Mouse (Mus musculus) small intestine, adult 2 months (tissue): ENCODE results near the gene Megf11. TPM values are rescaled to one million over a fixed set of nuclear protein-coding genes. Genes with fewer than 3 reads are reported as not detected.
"Not testable (repeated sequence)": the region's sequence is repeated elsewhere in the genome, so short reads cannot be mapped to it uniquely, and the experiment has no call there.

ENCODE experiments used
- H3K27ac ChIP-seq: fragments of 200-500 bp; 2 replicates; pipeline ENCODE4 v1.5.1; 2012; ENCODE audit warnings: low read depth, low read length, control low read depth, inconsistent platforms; ENCODE audit not compliant: insufficient read depth
- H3K27me3 ChIP-seq: fragments of 200-500 bp; 2 replicates; pipeline ENCODE4 v1.6.1; 2012; ENCODE audit warnings: mild to moderate bottlenecking, moderate library complexity, low read length, inconsistent platforms; ENCODE audit not compliant: control insufficient read depth, insufficient read depth
- H3K36me3 ChIP-seq: fragments of 200-500 bp; 2 replicates; pipeline ENCODE4 v1.6.1; 2012; ENCODE audit warnings: mild to moderate bottlenecking, low read length, control low read depth, inconsistent platforms; ENCODE audit not compliant: control insufficient read depth, insufficient read depth
- H3K4me1 ChIP-seq: fragments of 200-500 bp; 2 replicates; pipeline ENCODE4 v1.6.1; 2012; ENCODE audit warnings: low read length, inconsistent platforms, mixed read lengths; ENCODE audit not compliant: control insufficient read depth, insufficient read depth, insufficient read length
- H3K4me3 ChIP-seq: fragments of 200-500 bp; 2 replicates; pipeline ENCODE4 v1.5.1; 2012; ENCODE audit warnings: low read depth, mild to moderate bottlenecking, control low read depth, inconsistent platforms, low read length, moderate library complexity
- CTCF ChIP-seq: fragments of 200-500 bp; IDR thresholded peaks from 2 replicates; pipeline ENCODE4 v1.5.1; 2012; ENCODE audit warnings: low read depth, mild to moderate bottlenecking, control low read depth, inconsistent platforms, low read length, moderate library complexity, mixed read lengths; ENCODE audit not compliant: insufficient replicate concordance, insufficient read length; ENCODE audit errors: extremely low read depth
- POLR2A ChIP-seq: fragments of 200-500 bp; IDR thresholded peaks from 2 replicates; pipeline ENCODE4 v1.6.1; 2012; ENCODE audit warnings: low read depth, mild to moderate bottlenecking, control low read depth, inconsistent platforms, low read length, moderate library complexity
- WGBS: fragments of 180-500 bp; shearing (Covaris S2); methylation state at CpG from one replicate; pipeline ENCODE4 v1.1.7; 2018; 5-methylcytosine and 5-hydroxymethylcytosine counted together
- polyA plus RNA-seq: library from polyadenylated mRNA; depleted of rRNA; stranded (reverse); fragments of >200 nt; gene quantifications from 2 replicates; pipeline ENCODE4 v1.2.3, GENCODE M21; 2012

Gene Megf11
- polyA plus RNA-seq, 1 experiment, result 0.10 TPM

GRCm38 (mm10) chr9:64704073-64704840 is 318.8 kb downstream of the Megf11 start:
- Histone ChIP-seq H3K27ac (peak overlapping the region; percentile 31; the same call in 1 of the 2 replicates), H3K27me3 (no peaks in the 10 kb centered on the region), H3K4me3 (no peak overlapping the region), H3K36me3 (peaks cover 16% of the 10 kb centered on the region), H3K4me1 (peaks cover 36% of the 10 kb centered on the region; the same call in 1 of the 2 replicates)
- 78% methylated on average over 5 of the region's 5 CpGs for WGBS
- TF ChIP-seq POLR2A (no peak), CTCF (no peak)

GRCm38 (mm10) chr9:64710291-64710690 is 324.9 kb downstream of the Megf11 start:
- H3K4me3 ChIP-seq, H3K27me3 ChIP-seq, H3K27ac ChIP-seq, H3K4me1 ChIP-seq: not testable (repeated sequence)
- WGBS, result 92% methylated on average over 5 of the region's 5 CpGs
- H3K36me3 ChIP-seq, result peaks cover 16% of the 10 kb centered on the region

GRCm38 (mm10) chr9:64719526-64720163 is 334.2 kb downstream of the Megf11 start:
- peaks cover 1% of the 10 kb centered on the region; the same call in 1 of the 2 replicates for H3K4me1 ChIP-seq
- H3K4me3 ChIP-seq, result no peak overlapping the region
- no peak for TF ChIP-seq CTCF
- no peak for TF ChIP-seq POLR2A
- H3K36me3 ChIP-seq, result peaks cover 36% of the 10 kb centered on the region
- H3K27me3 ChIP-seq, result no peaks in the 10 kb centered on the region
- WGBS, result 79% methylated on average over 5 of the region's 5 CpGs
- no peak overlapping the region for H3K27ac ChIP-seq

GRCm38 (mm10) chr9:64726454-64726853 is 341.0 kb downstream of the Megf11 start:
- WGBS, result 86% methylated on average over 5 of the region's 5 CpGs
- H3K27ac ChIP-seq, result no peak overlapping the region
- peaks cover 36% of the 10 kb centered on the region for H3K36me3 ChIP-seq
- H3K4me3 ChIP-seq, result no peak overlapping the region
- no peaks in the 10 kb centered on the region for H3K27me3 ChIP-seq
- TF ChIP-seq POLR2A (no peak), CTCF (no peak)
- no peaks in the 10 kb centered on the region; the same call in 1 of the 2 replicates for H3K4me1 ChIP-seq

- 78% methylated on average over 3 of the region's 3 CpGs for WGBS
- no peak overlapping the region for H3K27ac ChIP-seq
- H3K36me3 ChIP-seq, result peaks cover 13% of the 10 kb centered on the region
- H3K4me1 ChIP-seq, result no peaks in the 10 kb centered on the region; the same call in 1 of the 2 replicates
- TF ChIP-seq CTCF (no peak), POLR2A (no peak)
- no peaks in the 10 kb centered on the region for H3K27me3 ChIP-seq
- no peak overlapping the region for H3K4me3 ChIP-seq
Measured at GRCm38 (mm10) chr9:64731029-64731560, 345.7 kb downstream of the Megf11 start.

GRCm38 (mm10) chr9:64734166-64734565 is 348.7 kb downstream of the Megf11 start:
- 52% methylated on average over 6 of the region's 6 CpGs for WGBS

GRCm38 (mm10) chr9:64734992-64735391 is 349.6 kb downstream of the Megf11 start:
- not testable (repeated sequence) for H3K27me3 ChIP-seq, H3K36me3 ChIP-seq, H3K4me1 ChIP-seq, H3K4me3 ChIP-seq, H3K27ac ChIP-seq
- WGBS, result 86% methylated on average over 7 of the region's 7 CpGs

More at GRCm38 (mm10) chr9:64734166-64734565, 348.7 kb downstream of the Megf11 start:
- Histone ChIP-seq H3K4me1 (no peaks in the 10 kb centered on the region; the same call in 1 of the 2 replicates), H3K27me3 (no peaks in the 10 kb centered on the region), H3K36me3 (no peaks in the 10 kb centered on the region), H3K27ac (no peak overlapping the region), H3K4me3 (no peak overlapping the region)
- TF ChIP-seq POLR2A (no peak), CTCF (no peak)
